Mouse (Mus musculus): ENCODE measurements around the gene Trpc4. TPM values are rescaled to one million over a fixed set of nuclear protein-coding genes. Genes with fewer than 3 reads are reported as not detected.

Gene Trpc4
- under 1 TPM in 1 of 2 experiments, not detected in 1; 0.15 TPM for polyA plus RNA-seq (2017; shearing (Covaris generic))

GRCm38 (mm10) chr3:54155639-54156315, at the start of gene Trpc4:
Gene Trpc4 (plus strand): TSS chr3:54156035.
- no peak for ATAC-seq

DNA sequence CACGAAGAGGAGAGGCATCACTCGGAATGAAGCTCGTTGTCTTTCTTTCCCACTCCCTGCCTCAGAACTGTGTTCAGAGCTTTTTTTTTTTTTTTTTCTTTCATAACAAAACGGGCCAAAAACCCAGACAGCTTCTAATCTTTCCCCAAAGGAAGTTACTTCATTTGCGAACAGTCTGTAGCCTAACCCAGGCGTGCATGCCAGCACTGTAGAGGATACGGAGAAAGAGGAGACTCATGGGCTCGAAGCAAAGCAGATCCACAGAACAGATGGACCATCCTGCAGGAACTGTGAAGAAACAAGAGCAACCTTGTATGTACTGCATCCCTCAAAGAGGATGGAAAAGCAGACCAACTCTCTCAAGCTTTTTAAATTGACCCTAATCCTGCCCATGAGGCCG, 44.3 kb upstream of the Trpc4 start:
- no peak for ATAC-seq

GRCm38 (mm10) chr3:54135376-54135775, 20.5 kb upstream of the Trpc4 start:
- ATAC-seq = no peak

- no peak for ATAC-seq
Measured at GRCm38 (mm10) chr3:54141376-54141775, 14.5 kb upstream of the Trpc4 start.

DNA sequence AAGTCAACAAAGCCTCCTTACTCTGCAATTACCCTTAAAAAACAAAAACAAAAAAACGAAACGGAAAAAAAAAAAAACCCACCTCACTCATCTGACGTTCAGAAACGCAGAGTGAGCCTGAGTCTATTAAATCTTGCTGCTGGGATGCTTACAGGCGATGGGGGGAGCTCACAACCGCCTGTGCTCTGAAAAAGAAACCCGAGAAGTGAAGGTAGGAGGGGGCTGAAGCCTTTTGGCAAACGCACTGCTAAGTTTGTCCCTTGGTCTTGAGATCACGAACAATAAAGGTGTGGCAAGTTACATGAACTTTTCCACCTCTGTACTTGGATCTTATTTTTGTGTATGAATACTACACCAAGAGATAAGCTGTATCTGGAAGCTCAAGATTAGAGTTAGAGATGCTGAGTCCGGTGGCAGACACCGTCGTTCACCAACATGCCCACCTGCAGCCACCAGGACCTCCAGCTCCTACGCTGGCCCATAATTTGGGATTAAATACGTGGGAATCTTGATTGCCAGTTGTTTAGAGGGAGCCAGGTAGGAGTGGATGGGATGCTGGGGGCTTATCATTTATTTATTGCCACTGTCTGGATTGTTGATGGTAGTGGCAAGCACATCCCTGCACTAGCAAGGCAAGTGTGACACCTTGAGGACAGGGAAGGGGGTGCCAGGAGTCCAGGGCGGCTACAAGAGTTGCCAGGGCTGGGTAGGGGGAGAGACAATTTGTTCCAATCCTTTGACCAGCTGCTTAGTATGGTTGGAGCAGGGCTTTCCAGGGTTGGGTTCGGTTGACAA, 794 bp upstream of the Trpc4 start:
- ATAC-seq = no peak

GRCm38 (mm10) chr3:54156316-54157000, 623 bp downstream of the Trpc4 start:
- ATAC-seq = no peak

DNA sequence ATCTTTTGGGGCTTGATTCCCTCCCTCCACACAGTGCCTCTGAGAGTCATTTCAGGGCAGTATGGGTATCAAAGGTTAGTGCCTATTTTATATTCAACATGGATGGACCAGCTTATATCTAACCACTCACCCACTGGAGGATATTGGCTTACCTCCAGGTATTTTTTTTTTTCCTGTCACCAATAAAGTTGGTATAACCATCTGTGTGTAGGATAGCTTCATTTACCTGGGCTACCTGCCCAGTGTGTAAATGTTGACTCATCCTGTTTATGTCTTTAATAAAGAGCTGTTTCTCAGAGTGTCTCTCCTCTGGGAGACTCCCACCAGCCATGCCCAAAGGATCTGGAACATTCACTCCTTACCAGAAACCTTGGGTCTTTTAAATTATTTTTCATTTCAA, 14.9 kb downstream of the Trpc4 start:
- no peak for ATAC-seq

DNA sequence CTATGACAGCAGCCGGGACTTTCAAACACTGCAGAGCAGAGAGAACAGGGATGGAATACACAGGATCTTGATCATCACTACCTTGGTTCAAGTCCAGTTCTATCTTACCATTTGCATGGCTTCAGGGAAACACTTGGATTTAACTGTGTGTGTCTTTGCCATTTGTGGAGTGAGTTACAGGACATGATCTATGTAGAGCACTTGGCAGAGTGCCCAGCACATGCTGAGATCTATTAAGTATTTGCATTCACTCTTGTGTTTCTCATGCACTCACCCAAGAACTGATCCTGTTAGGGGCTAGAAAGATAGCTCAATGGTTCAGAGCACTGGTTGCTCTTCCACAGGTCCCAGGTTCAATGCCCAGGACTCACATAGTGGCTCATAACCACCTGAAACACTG, 21.5 kb downstream of the Trpc4 start:
- no peak for ATAC-seq

DNA sequence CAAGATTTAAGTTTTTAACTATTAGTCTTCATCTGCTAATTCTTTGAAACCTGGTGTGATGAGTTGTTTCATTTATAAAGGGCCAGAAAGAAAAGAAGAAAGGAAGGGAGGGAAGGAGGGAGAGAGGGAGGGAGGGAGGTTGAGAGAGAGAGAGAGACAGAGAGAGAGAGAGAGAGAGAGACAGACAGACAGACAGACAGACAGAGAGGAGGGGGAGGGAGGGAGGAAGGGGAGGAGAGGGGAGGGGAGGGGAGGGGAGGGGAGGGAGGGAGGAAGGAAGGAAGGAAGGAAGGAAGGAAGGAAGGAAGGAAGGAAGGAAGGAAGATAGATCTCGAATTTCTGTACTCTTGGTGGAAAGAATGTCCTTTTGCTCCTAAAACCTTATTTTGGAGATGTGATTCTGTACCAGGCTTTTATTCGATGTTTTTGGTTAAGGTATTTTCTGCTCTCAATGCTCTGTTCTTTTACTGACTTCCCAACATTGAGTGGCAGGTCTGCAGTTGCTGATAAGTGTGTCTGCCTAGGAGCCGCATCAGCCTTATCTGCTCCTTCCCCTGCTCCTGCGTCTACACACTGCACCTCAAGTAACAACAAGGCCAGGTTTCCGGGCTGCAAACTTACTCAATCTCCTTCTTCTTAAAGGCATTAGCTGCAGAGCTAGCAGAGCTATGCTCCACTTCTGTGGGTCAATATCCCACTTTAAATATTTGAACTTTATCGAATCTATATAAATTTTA, 35.3 kb downstream of the Trpc4 start:
- no peak for ATAC-seq

DNA sequence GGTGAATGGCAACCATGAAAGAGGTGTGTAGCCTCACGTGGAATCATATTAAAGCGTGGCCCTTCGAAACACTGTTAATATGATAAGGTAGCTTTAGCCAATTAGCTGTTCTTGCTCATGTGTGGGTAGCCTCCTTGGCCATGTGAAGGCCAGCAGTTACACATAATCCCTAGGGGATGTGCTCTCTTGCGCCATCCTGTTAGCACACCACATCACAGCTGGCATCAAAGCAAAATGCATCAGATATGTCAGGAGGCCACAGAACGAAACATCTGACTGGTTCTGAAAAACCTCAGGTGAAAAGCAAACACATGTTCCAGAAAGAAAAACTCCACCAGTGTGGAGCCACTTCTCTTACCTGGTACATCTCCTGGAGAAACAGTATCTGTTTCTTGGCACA, 45.4 kb downstream of the Trpc4 start:
- ATAC-seq = no peak

- ATAC-seq = no peak
Measured at GRCm38 (mm10) chr3:54204386-54204785, 48.6 kb downstream of the Trpc4 start.

DNA sequence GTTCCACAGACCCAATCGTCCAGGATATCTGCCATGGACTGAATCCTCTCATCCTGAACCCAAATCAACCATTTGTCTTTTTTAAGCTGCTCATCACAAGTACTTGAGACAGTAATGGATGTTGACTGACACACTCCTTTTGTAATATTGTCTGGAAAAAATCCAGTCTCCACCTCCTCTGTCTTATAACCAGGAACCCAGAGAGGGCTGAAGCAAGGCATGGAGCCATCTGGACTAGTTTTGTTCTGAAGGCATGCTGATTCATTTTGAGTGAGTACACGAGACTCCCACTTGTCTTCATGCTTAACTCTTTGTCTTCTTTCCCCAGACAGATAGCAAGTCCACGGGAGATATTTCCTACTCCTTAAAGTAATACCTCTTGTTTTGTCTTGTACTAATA, 54.3 kb downstream of the Trpc4 start:
- no peak for ATAC-seq

- no peak for ATAC-seq
Measured at GRCm38 (mm10) chr3:54211441-54211840, 55.6 kb downstream of the Trpc4 start.

GRCm38 (mm10) chr3:54222549-54222948, 66.7 kb downstream of the Trpc4 start:
- no peak for ATAC-seq

GRCm38 (mm10) chr3:54228463-54228862, 72.6 kb downstream of the Trpc4 start:
- ATAC-seq = no peak

DNA sequence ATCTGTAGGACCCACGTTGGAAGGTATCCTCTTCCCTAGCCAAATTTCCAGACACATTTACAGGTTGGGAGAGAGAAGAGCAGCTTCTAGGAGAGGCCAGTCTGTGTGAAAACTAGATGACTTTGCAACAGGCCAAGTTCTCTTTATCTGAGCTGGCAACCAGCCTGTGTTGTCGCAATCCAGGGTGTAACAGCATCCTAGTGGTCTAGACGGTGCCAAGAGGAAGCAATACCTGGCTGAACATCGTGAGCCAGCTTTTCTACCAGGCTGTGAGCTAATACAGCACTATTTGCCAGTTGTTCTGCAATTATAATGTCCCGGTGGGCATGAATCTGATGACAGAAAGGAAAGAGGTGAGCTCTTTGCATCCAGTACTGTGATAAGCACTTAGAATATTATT, 83.1 kb downstream of the Trpc4 start:
- ATAC-seq = no peak

- ATAC-seq = no peak
Measured at GRCm38 (mm10) chr3:54239426-54239825, 83.6 kb downstream of the Trpc4 start.

DNA sequence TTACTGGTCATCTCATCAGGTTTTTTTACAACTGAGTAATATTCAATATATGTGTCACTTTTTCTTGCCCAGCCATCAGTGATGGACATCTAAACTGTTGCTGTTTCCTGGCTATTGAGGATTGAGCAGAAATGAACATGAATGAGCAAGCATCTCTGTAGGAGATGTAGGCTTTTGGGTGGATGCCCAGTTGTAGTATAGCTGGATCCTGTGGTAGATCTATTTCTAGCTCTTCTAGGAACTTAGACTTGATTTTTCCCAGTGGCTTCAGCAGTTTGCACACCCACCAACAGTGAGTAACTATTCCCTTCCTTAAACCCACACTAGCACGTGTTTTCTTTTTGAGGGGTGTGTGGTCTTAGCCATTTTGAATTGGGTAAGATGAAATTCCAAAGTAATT, 87.3 kb downstream of the Trpc4 start:
- ATAC-seq = no peak

- ATAC-seq = no peak
Measured at GRCm38 (mm10) chr3:54244729-54245465, 89.1 kb downstream of the Trpc4 start.

- no peak for ATAC-seq
Measured at GRCm38 (mm10) chr3:54246416-54246815, 90.6 kb downstream of the Trpc4 start.

GRCm38 (mm10) chr3:54249311-54249710, 93.5 kb downstream of the Trpc4 start:
- no peak for ATAC-seq

GRCm38 (mm10) chr3:54266943-54267342, 111.1 kb downstream of the Trpc4 start:
- ATAC-seq = no peak
